Mouse (Mus musculus) cerebellum, postnatal 4 days (tissue): Measurements from ENCODE around the gene Zfyve19.

ENCODE experiments used
- DNase-seq, 2 experiments: peaks; one replicate each; pipeline ENCODE4 v3.0.0; 2022; ENCODE audit warnings: low spot score in 2 of 2, mixed read lengths in 1 of 2

The Zfyve19 gene

DNA sequence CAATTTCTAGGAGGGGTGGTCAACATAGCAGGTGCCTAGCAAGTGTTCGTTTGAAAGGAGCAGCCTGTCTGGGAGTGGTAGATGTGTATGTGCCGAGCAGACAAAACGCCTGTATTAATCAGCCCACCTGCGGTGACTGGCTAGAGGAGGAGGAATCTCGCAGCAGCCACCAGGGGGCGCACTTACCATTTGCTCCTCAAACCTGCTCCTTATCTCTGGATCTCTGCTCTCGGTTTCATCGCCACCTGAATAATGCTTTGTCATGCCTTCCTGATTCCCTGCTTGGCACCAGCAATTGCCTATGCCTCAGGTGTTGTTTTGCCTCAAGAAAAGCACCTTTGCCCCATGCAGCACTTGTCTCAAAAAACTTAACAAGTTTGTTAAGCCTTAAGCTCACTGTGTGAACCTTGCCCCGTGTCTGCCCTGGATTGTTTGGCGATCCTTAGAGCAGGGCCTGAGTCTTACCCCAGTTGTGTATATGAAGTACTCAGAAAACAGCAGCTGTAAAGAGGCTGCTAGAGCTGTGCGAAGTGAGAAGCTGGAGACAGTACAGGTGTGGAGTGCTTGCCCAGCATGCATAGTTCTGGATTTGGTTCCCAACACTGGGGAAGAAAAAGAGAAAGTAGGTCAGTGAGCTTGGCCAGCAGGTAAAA is 42.5 kb downstream of the Zfyve19 start:
- peak; percentile 76 to 86 for DNase-seq

DNA sequence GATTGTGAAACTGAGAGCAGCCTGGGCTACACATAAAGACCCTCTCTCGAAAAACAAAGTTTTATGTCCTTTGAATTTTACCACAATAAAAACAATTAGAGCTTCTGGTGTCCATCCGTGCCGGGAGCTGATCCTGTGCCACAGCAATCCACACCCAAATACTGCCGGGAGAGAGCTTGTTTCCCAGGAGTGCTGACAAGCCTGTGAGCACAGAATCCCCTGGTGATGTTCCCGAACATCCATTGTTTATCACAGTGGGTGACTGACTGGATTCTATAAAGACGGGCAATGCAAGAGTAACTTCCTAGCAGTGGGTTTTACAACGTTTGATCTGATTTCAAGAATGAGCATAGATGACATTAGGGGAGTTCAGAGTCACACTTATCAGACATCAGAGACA is 46.6 kb downstream of the Zfyve19 start:
- DNase-seq, result no peak

DNA sequence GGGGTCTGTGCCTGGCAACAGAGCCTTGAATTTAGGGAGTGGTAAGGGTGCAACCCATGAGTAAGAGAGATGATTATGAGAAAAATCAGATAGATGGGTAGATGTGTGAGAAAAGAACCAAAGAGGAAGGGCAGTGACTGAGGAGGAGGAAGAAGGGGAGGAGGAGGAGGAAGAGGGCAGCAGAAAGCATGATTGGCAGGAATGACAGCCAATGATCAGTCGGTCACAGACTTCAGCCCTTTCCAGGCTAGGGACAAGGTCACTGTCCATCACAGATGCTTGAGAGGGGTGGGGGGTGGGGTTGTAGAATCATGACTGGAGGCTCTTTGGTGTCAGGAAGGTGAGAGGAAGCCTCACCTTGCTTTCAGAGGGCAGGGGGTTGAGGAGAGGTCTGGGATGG is 52.1 kb downstream of the Zfyve19 start:
- no peak for DNase-seq

DNA sequence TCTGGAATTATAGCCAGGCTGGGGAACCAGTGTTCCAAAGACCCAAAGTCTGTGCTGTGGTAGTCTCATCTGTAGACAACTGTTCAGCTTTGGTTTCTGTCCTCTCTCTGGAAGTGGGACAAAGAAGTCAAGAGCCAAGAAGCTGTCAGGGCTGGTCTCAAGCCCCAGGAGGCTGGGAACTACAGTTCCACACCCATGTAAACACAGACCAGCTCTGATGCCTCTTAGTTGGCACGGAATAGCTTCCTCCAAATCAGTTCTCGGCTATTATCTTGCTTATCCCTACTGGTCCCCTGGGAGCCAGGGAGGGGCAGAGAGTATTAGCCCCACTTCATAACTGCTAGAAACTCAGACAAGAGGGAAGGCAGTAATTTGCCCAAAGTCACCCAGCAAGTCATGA is 52.9 kb downstream of the Zfyve19 start:
- DNase-seq, result no peak

DNA sequence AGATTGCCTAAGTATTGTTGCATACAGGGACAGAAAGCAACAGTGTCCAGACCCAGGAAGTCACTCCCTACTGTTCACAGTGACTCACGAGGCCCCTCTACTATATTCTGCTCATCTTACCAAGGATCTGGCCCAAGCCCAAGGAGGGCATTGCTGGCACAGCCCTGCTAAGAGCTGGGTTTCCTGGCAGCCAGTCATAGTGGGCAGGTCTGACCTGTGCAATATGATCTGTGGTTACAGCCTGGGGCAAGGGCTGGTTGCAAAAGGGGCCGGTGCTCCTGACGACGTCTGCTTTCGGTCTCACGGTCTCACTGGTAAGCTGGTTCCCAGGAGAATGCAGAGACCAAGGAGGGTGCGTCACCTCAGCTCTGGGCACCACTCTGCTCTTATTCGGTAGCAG is 54.6 kb downstream of the Zfyve19 start:
- DNase-seq, result peak in 1 of 2 experiments; percentile 47

DNA sequence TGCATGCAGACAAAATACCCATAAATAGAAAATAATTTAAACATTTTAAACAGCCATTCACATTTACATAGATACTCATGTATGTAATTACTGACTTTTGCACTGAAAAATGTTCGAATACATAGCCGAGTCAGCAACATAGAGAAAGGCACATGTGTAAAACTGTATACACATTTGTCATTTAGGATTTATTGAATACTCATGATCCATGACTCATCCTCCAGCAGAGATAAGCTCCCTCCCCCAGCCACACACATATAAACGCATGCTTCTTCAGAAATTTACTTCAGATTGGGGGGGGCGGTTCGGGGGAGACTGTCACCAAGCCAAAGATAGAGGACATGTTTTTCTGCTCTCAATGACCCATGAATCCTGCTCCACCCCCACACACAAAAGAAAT is 55.4 kb downstream of the Zfyve19 start:
- no peak for DNase-seq
